Mouse (Mus musculus): ENCODE measurements around the gene Wipf3. TPM values are rescaled to one million over a fixed set of nuclear protein-coding genes. Genes with fewer than 3 reads are reported as not detected.

The Wipf3 gene
- polyA plus RNA-seq, 1 experiment = 18.5 TPM

- H3K9ac ChIP-seq (ENCODE audit: low read depth, poor library complexity, severe bottlenecking) = no peak overlapping the region
- no peak for TF ChIP-seq POLR2A (IDR thresholded peaks at IDR 0.05; ENCODE audit: insufficient read depth, low read length)
- TF ChIP-seq CTCF (IDR thresholded peaks at IDR 0.05; ENCODE audit: low read depth, low read length) = no peak
- TF ChIP-seq EP300 (IDR thresholded peaks at IDR 0.05; ENCODE audit: insufficient read depth, low read depth, low read length) = no peak
- H3K27ac ChIP-seq (ENCODE audit: insufficient read depth, low read length) = no peak overlapping the region
- H3K36me3 ChIP-seq (ENCODE audit: control insufficient read depth, insufficient read depth, low read length, poor library complexity, severe bottlenecking) = no peaks in the 10 kb centered on the region
- no peaks in the 10 kb centered on the region for H3K27me3 ChIP-seq (ENCODE audit: control insufficient read depth, insufficient read depth, low read length, poor library complexity, severe bottlenecking)
- H3K9me3 ChIP-seq (replicated peaks; ENCODE audit: control insufficient read depth, insufficient read depth, low read length, poor library complexity, severe bottlenecking) = no peaks in the 10 kb centered on the region
- H3K4me1 ChIP-seq (ENCODE audit: control insufficient read depth, insufficient read depth, low read length) = no peaks in the 10 kb centered on the region
- H3K4me3 ChIP-seq (ENCODE audit: low read depth, low read length) = no peak overlapping the region
These were observed 87.2 kb downstream of the Wipf3 start for GRCm38 (mm10) chr6:54516512-54517134.

- Histone ChIP-seq H3K36me3 (ENCODE audit: control insufficient read depth, insufficient read depth, low read length, poor library complexity, severe bottlenecking) (no peaks in the 10 kb centered on the region), H3K9ac (ENCODE audit: low read depth, poor library complexity, severe bottlenecking) (no peak overlapping the region), H3K9me3 (replicated peaks; ENCODE audit: control insufficient read depth, insufficient read depth, low read length, poor library complexity, severe bottlenecking) (no peaks in the 10 kb centered on the region), H3K27ac (ENCODE audit: insufficient read depth, low read length) (no peak overlapping the region), H3K4me1 (ENCODE audit: control insufficient read depth, insufficient read depth, low read length) (no peaks in the 10 kb centered on the region), H3K27me3 (ENCODE audit: control insufficient read depth, insufficient read depth, low read length, poor library complexity, severe bottlenecking) (no peaks in the 10 kb centered on the region), H3K4me3 (ENCODE audit: low read depth, low read length) (no peak overlapping the region)
- TF ChIP-seq EP300 (IDR thresholded peaks at IDR 0.05; ENCODE audit: insufficient read depth, low read depth, low read length) (no peak), POLR2A (IDR thresholded peaks at IDR 0.05; ENCODE audit: insufficient read depth, low read length) (no peak), CTCF (IDR thresholded peaks at IDR 0.05; ENCODE audit: low read depth, low read length) (no peak)
These were observed 89.4 kb downstream of the Wipf3 start for GRCm38 (mm10) chr6:54518758-54519157.

- Histone ChIP-seq H3K27ac (ENCODE audit: insufficient read depth, low read length) (no peak overlapping the region), H3K4me1 (ENCODE audit: control insufficient read depth, insufficient read depth, low read length) (no peaks in the 10 kb centered on the region), H3K27me3 (ENCODE audit: control insufficient read depth, insufficient read depth, low read length, poor library complexity, severe bottlenecking) (no peaks in the 10 kb centered on the region), H3K4me3 (ENCODE audit: low read depth, low read length) (no peak overlapping the region), H3K9ac (ENCODE audit: low read depth, poor library complexity, severe bottlenecking) (no peak overlapping the region), H3K36me3 (ENCODE audit: control insufficient read depth, insufficient read depth, low read length, poor library complexity, severe bottlenecking) (no peaks in the 10 kb centered on the region), H3K9me3 (replicated peaks; ENCODE audit: control insufficient read depth, insufficient read depth, low read length, poor library complexity, severe bottlenecking) (no peaks in the 10 kb centered on the region)
- TF ChIP-seq EP300 (IDR thresholded peaks at IDR 0.05; ENCODE audit: insufficient read depth, low read depth, low read length) (no peak), POLR2A (IDR thresholded peaks at IDR 0.05; ENCODE audit: insufficient read depth, low read length) (no peak), CTCF (IDR thresholded peaks at IDR 0.05; ENCODE audit: low read depth, low read length) (no peak)
These were observed 99.3 kb downstream of the Wipf3 start for GRCm38 (mm10) chr6:54528666-54529065.

GRCm38 (mm10) chr6:54530182-54530581, 100.8 kb downstream of the Wipf3 start:
- Histone ChIP-seq H3K9me3 (replicated peaks; ENCODE audit: control insufficient read depth, insufficient read depth, low read length, poor library complexity, severe bottlenecking) (no peaks in the 10 kb centered on the region), H3K4me1 (ENCODE audit: control insufficient read depth, insufficient read depth, low read length) (no peaks in the 10 kb centered on the region), H3K9ac (ENCODE audit: low read depth, poor library complexity, severe bottlenecking) (no peak overlapping the region), H3K36me3 (ENCODE audit: control insufficient read depth, insufficient read depth, low read length, poor library complexity, severe bottlenecking) (no peaks in the 10 kb centered on the region), H3K27ac (ENCODE audit: insufficient read depth, low read length) (no peak overlapping the region), H3K27me3 (ENCODE audit: control insufficient read depth, insufficient read depth, low read length, poor library complexity, severe bottlenecking) (no peaks in the 10 kb centered on the region), H3K4me3 (ENCODE audit: low read depth, low read length) (no peak overlapping the region)
- TF ChIP-seq CTCF (IDR thresholded peaks at IDR 0.05; ENCODE audit: low read depth, low read length) = no peak
- no peak for TF ChIP-seq POLR2A (IDR thresholded peaks at IDR 0.05; ENCODE audit: insufficient read depth, low read length)
- no peak for TF ChIP-seq EP300 (IDR thresholded peaks at IDR 0.05; ENCODE audit: insufficient read depth, low read depth, low read length)

GRCm38 (mm10) chr6:54531048-54531481, 101.7 kb downstream of the Wipf3 start:
- H3K27ac ChIP-seq (ENCODE audit: insufficient read depth, low read length) = no peak overlapping the region
- TF ChIP-seq EP300 (IDR thresholded peaks at IDR 0.05; ENCODE audit: insufficient read depth, low read depth, low read length) (no peak), CTCF (IDR thresholded peaks at IDR 0.05; ENCODE audit: low read depth, low read length) (no peak), POLR2A (IDR thresholded peaks at IDR 0.05; ENCODE audit: insufficient read depth, low read length) (no peak)

GRCm38 (mm10) chr6:54535485-54535884, 106.1 kb downstream of the Wipf3 start:
- Histone ChIP-seq H3K9me3 (replicated peaks; ENCODE audit: control insufficient read depth, insufficient read depth, low read length, poor library complexity, severe bottlenecking) (no peaks in the 10 kb centered on the region), H3K27ac (ENCODE audit: insufficient read depth, low read length) (no peak overlapping the region), H3K36me3 (ENCODE audit: control insufficient read depth, insufficient read depth, low read length, poor library complexity, severe bottlenecking) (no peaks in the 10 kb centered on the region), H3K9ac (ENCODE audit: low read depth, poor library complexity, severe bottlenecking) (no peak overlapping the region), H3K4me3 (ENCODE audit: low read depth, low read length) (no peak overlapping the region), H3K4me1 (ENCODE audit: control insufficient read depth, insufficient read depth, low read length) (no peaks in the 10 kb centered on the region), H3K27me3 (ENCODE audit: control insufficient read depth, insufficient read depth, low read length, poor library complexity, severe bottlenecking) (no peaks in the 10 kb centered on the region)
- no peak for TF ChIP-seq POLR2A (IDR thresholded peaks at IDR 0.05; ENCODE audit: insufficient read depth, low read length)
- TF ChIP-seq CTCF (IDR thresholded peaks at IDR 0.05; ENCODE audit: low read depth, low read length) = no peak
- no peak for TF ChIP-seq EP300 (IDR thresholded peaks at IDR 0.05; ENCODE audit: insufficient read depth, low read depth, low read length)

More at GRCm38 (mm10) chr6:54531048-54531481, 101.7 kb downstream of the Wipf3 start:
- Histone ChIP-seq H3K4me3 (ENCODE audit: low read depth, low read length) (no peak overlapping the region), H3K36me3 (ENCODE audit: control insufficient read depth, insufficient read depth, low read length, poor library complexity, severe bottlenecking) (no peaks in the 10 kb centered on the region), H3K9me3 (replicated peaks; ENCODE audit: control insufficient read depth, insufficient read depth, low read length, poor library complexity, severe bottlenecking) (no peaks in the 10 kb centered on the region), H3K4me1 (ENCODE audit: control insufficient read depth, insufficient read depth, low read length) (no peaks in the 10 kb centered on the region), H3K27me3 (ENCODE audit: control insufficient read depth, insufficient read depth, low read length, poor library complexity, severe bottlenecking) (no peaks in the 10 kb centered on the region), H3K9ac (ENCODE audit: low read depth, poor library complexity, severe bottlenecking) (no peak overlapping the region)
